Mouse (Mus musculus) E14TG2a.4 (cell line): ENCODE measurements around the gene Kat2b.
A peak's percentile ranks its signal among the peaks of the same experiment; 100 is the strongest.
"Not testable (repeated sequence)": the region's sequence is repeated elsewhere in the genome, so short reads cannot be mapped to it uniquely, and the experiment has no call there.

Experiments used
- H3K27me3 ChIP-seq: 2 replicates; pipeline ENCODE4 v1.6.1; 2014; ENCODE audit warnings: low read length, control low read depth; ENCODE audit not compliant: insufficient read depth
- H3K36me3 ChIP-seq: 2 replicates; pipeline ENCODE4 v1.6.1; 2014; ENCODE audit warnings: low read length, control low read depth; ENCODE audit not compliant: insufficient read depth
- H3K4me1 ChIP-seq: replicated peaks from 2 replicates; pipeline ENCODE4 v1.6.1; 2014; ENCODE audit warnings: low read depth, low read length, control low read depth
- H3K4me3 ChIP-seq: replicated peaks from 2 replicates; pipeline ENCODE4 v1.5.1; 2014; ENCODE audit warnings: mild to moderate bottlenecking, low read length
- H3K9me3 ChIP-seq: 2 replicates; pipeline ENCODE4 v1.6.1; 2014; ENCODE audit warnings: low read length, control low read depth
- CTCF ChIP-seq: conservative IDR thresholded peaks from 2 replicates; pipeline ENCODE4 v1.5.1; 2014; ENCODE audit warnings: low read length
- NANOG ChIP-seq: IDR thresholded peaks from 2 replicates; pipeline ENCODE4 v1.6.1; 2014; ENCODE audit warnings: borderline replicate concordance, low read length, mixed read lengths
- POU5F1 ChIP-seq: IDR thresholded peaks from 2 replicates; pipeline ENCODE4 v1.6.1; 2014; ENCODE audit warnings: low read length, borderline replicate concordance

Gene Kat2b

DNA sequence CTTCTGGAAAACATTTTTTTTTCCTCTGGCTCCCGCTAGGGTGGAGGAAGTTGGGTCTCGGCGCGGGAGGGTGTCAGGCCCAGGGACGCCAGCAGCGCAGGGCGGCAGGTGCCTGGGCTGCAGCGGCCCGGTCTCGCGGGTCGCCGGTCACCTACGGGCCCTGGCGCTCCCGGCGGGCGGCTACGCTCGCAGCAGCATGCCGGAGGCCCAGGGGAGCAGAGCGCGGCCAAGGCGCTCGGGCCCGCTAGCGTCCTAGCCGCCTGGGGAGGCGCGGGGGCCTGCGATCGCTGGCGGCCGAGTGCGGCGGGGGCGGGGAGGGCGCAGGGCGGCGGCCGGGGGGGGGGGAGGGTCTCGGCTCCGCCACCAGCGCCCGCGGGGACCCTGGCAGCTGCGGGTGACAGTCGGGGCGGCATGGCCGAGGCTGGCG lies 271 bp downstream of the Kat2b start:
- TF ChIP-seq NANOG, result no peak
- TF ChIP-seq CTCF, result no peak
- TF ChIP-seq POU5F1, result no peak
- Histone ChIP-seq H3K9me3 (no peaks in the 10 kb centered on the region), H3K27me3 (no peaks in the 10 kb centered on the region), H3K36me3 (no peaks in the 10 kb centered on the region), H3K4me3 (peak overlapping the region; percentile 89), H3K4me1 (peaks cover 77% of the 10 kb centered on the region)

DNA sequence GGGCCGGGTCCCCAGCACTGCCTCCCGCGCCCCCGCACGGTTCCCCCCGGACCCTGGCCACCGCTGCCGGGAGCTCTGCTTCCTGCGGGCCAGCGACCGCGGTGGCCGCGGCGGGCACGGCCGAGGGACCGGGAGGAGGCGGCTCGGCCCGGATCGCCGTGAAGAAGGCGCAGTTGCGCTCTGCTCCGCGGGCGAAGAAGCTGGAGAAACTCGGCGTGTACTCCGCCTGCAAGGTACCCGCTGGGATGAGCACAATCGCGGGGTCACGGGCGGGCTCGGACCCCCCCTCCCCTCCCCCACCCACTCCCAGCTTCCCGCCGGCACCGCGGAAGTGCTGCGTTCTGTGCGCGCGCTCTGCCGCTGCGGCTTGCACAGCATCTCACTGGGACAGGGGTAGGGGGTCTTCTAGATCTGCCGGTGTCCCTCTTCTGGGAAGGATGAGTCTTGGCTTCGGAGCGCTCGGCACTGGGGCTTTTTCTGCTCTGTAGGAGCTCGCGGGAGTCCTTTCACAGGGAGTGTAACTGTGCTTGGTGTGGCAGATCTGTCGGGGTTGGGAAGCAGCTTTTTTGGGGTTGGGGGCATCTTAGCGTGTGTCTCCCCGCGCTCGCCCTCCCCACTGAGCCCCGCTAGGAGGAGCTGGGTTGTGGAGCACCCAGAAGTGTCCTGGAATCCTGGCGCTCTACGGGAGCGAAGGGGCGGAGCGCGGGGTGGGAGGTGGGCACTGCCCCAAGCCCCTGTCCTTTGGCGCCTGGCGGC lies 863 bp downstream of the Kat2b start:
- Histone ChIP-seq H3K4me3 (peak overlapping the region; percentile 89), H3K9me3 (no peaks in the 10 kb centered on the region), H3K36me3 (no peaks in the 10 kb centered on the region), H3K27me3 (no peaks in the 10 kb centered on the region), H3K4me1 (peaks cover 78% of the 10 kb centered on the region)
- TF ChIP-seq POU5F1 (no peak), NANOG (no peak), CTCF (no peak)

DNA sequence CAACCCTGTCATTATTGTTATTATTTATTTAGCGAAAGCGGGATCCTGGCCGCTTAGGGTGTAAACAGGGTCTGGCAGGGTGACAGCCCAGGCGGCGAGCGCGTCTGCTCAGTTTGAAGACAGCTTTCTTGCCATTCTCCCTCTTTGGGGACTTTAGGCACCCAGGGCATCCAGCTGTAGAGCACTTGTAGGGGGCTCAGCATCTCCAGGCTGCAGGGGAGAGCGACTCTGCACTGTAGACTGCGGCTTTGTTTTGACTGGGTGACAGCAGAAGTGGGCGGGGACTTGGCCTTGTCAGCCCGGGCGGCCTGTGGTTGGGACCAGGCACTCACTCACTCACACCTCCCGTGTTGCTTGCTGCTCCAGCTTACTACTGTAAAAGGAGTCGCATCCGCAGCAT lies 1.5 kb downstream of the Kat2b start:
- Histone ChIP-seq H3K36me3 (no peaks in the 10 kb centered on the region), H3K4me1 (peaks cover 78% of the 10 kb centered on the region), H3K27me3 (no peaks in the 10 kb centered on the region), H3K4me3 (peak overlapping the region; percentile 89), H3K9me3 (no peaks in the 10 kb centered on the region)
- TF ChIP-seq POU5F1, result no peak

DNA sequence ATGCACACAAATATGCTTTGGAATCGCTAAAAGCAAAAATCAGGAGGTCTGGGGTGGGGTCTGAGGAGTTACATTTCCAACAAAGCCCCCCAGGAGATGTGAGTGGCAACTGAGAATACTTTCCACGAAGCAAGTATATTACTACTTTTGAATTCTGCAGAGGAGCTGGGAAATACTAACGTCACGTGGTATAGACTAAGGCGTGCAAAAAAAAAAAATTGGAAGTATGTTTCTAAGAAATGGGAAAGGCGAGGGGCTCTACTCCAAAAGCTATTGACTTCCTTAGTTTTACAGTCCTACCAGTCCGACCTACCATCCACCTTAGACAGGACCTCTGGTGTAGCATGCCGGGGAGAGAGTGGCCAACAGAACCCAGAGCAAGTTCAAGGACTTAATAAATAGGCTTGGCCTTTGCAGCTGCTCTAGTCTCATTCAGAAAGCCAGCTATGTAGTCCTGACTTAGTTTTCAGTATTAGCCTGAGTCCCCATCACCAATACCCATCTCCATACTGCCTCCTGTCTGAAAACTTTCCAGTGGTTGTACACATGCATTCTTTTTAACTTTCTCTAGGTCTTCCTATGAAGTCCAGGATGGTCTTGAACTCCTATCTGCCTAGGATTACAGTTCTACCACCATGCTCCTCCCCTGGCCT lies 2.2 kb downstream of the Kat2b start:
- Histone ChIP-seq H3K4me3 (peak overlapping the region; percentile 89), H3K36me3 (no peaks in the 10 kb centered on the region), H3K9me3 (no peaks in the 10 kb centered on the region), H3K27me3 (no peaks in the 10 kb centered on the region), H3K4me1 (peaks cover 78% of the 10 kb centered on the region)
- TF ChIP-seq CTCF (no peak), POU5F1 (no peak), NANOG (no peak)

DNA sequence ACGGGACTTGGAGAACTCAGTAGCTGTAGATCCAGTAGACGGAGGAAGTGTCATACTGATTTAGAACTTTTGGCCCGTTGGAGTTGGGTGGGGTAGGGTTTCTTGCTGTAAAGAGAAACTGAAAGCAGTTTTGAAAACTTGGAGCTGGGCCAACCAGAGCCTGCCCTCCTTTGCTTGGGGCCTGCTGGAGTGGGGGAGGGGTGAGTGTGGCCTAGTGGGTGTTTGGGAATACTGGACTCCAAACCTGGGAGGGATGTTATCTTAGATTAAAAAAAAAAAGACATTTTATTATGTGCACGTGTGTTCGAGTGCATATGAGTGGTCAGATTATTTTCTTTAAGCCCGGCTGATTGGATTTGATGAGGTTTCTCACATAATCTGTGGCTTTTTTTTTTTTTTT lies 3.2 kb downstream of the Kat2b start:
- Histone ChIP-seq H3K4me1 (peaks cover 78% of the 10 kb centered on the region), H3K27me3 (no peaks in the 10 kb centered on the region), H3K4me3 (peak overlapping the region; percentile 89), H3K9me3 (no peaks in the 10 kb centered on the region), H3K36me3 (peaks cover 4% of the 10 kb centered on the region; the same call in 1 of the 2 replicates)
- TF ChIP-seq CTCF (no peak), NANOG (no peak), POU5F1 (no peak)

DNA sequence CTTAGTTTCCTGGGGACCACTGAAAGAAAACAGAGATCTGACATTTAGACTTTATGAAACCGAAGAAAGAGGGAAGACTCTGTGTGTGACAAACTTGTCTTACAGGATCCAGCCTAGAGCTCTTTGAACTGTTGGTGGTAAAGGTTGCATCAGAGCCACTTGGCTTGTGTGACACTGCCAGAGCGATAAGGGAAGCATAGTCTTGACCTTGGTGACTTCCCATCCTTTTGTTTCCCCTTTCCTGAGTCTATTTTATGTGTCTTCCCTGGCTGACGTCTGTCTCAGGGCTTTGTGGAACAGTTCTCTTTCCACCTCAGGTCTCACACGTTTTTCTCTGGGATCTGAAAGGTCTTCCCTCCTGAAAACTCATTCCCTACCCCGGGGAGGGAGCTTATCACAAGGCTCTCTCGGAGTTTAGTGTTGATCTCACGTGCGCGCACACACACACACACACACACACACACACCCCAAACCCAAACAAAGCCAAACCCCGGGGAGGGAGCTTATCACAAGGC lies 3.8 kb downstream of the Kat2b start:
- TF ChIP-seq CTCF (no peak), NANOG (no peak), POU5F1 (no peak)
- H3K4me1 ChIP-seq, result peaks cover 77% of the 10 kb centered on the region
- no peaks in the 10 kb centered on the region for H3K9me3 ChIP-seq
- peak overlapping the region; percentile 89 for H3K4me3 ChIP-seq
- H3K36me3 ChIP-seq, result peaks cover 4% of the 10 kb centered on the region; the same call in 1 of the 2 replicates
- no peaks in the 10 kb centered on the region for H3K27me3 ChIP-seq

DNA sequence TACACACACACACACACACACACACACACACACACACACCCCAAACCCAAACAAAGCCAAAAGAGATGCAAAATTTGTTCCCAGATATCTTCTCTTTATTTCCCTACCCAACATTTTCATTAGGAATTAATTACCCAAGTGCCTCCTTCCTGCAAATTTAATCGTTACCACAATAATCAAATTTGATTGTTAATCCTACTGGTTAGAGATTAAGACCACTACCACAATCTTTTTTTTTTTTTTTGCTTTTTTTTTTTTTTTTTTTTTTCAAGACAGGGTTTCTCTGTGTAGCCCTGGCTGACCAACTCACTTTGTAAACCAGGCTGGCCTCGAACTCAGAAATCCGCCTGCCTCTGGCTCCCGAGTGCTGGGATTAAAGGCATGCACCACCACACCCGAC lies 4.3 kb downstream of the Kat2b start:
- peak overlapping the region; percentile 89; the same call in 1 of the 2 replicates for H3K4me3 ChIP-seq
- not testable (repeated sequence) for H3K36me3 ChIP-seq, H3K27me3 ChIP-seq, H3K9me3 ChIP-seq
- peaks cover 77% of the 10 kb centered on the region for H3K4me1 ChIP-seq

DNA sequence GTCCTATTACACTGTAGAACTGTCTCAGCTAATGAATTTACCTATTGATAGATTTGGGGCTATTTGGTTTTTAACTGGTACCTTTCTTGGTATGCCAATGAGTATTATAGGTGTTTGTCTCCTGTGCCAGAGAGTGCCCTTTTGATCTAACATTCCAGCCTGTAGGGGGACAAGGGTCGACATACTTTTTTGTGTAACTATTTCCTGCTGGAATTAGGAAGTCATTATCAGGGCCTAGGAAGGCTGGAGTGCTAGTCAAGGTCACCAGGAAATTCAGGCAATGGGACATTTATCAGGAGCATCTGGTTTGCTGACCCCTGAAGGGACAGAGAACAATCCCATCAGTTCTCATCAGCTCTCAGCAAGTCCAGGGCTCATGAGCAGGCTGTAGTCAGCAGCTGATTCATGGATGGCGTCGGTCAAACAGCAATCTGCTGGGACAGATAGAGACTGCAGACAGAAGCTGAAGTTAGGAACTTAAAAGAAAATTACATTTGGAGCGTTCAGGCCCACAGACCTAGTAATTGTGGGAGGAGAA lies 6.4 kb downstream of the Kat2b start:
- Histone ChIP-seq H3K4me3 (no peak overlapping the region), H3K36me3 (peaks cover 11% of the 10 kb centered on the region), H3K4me1 (peaks cover 94% of the 10 kb centered on the region), H3K9me3 (no peaks in the 10 kb centered on the region), H3K27me3 (no peaks in the 10 kb centered on the region)
- no peak for TF ChIP-seq POU5F1
- peak; percentile 29 for TF ChIP-seq CTCF
- no peak; the same call in 1 of the 2 replicates for TF ChIP-seq NANOG

DNA sequence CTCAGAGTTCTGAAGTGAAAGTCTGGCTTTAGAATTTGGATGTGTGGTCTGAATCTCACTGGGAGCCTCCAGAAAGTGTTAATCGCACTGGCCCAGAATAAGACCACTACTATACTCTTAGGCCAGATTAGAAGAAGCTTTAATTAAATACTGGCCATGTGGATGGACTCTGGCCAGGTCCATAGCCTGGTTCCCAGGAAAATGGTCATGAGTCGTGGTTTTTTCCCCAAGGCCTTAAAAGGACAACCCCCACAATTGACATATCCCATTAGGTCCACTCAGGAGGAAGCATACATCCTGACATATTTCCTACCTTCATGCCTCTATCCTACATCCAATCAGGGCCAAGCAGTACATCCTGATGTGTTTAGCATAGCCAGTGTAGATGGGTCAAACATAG lies 10.5 kb downstream of the Kat2b start:
- TF ChIP-seq POU5F1 (no peak), CTCF (no peak), NANOG (no peak)

More for the DNA sequence above, 10.5 kb downstream of the Kat2b start:
- peaks cover 89% of the 10 kb centered on the region for H3K4me1 ChIP-seq
- H3K36me3 ChIP-seq, result peaks cover 21% of the 10 kb centered on the region
- no peaks in the 10 kb centered on the region for H3K27me3 ChIP-seq
- no peaks in the 10 kb centered on the region for H3K9me3 ChIP-seq
- H3K4me3 ChIP-seq, result no peak overlapping the region
